Mouse (Mus musculus): ENCODE results near the gene Bicdl1.
A peak's percentile ranks its signal among the peaks of the same experiment; 100 is the strongest.

Bicdl1 gene

GRCm38 (mm10) chr5:115724422-115724821, 7.0 kb downstream of the Bicdl1 start:
- DNase-seq: no peak

GRCm38 (mm10) chr5:115722188-115722959, 9.0 kb downstream of the Bicdl1 start:
- DNase-seq: no peak

GRCm38 (mm10) chr5:115720761-115721160, 10.7 kb downstream of the Bicdl1 start:
- DNase-seq: no peak

- no peak for DNase-seq
Observed at GRCm38 (mm10) chr5:115717693-115718092, 13.7 kb downstream of the Bicdl1 start.

- no peak for DNase-seq
Observed at GRCm38 (mm10) chr5:115717106-115717505, 14.3 kb downstream of the Bicdl1 start.

- no peak for DNase-seq
Observed at GRCm38 (mm10) chr5:115716426-115716825, 15.0 kb downstream of the Bicdl1 start.

GRCm38 (mm10) chr5:115714761-115715160, 16.7 kb downstream of the Bicdl1 start:
- DNase-seq: no peak

- DNase-seq: no peak
Observed at GRCm38 (mm10) chr5:115712487-115712886, 18.9 kb downstream of the Bicdl1 start.

GRCm38 (mm10) chr5:115711636-115712419, 19.6 kb downstream of the Bicdl1 start:
- DNase-seq: no peak

GRCm38 (mm10) chr5:115710171-115710570, 21.2 kb downstream of the Bicdl1 start:
- no peak for DNase-seq

GRCm38 (mm10) chr5:115708930-115709329, 22.5 kb downstream of the Bicdl1 start:
- peak in 1 of 2 experiments; percentile 36 for DNase-seq

GRCm38 (mm10) chr5:115701981-115702380, 29.4 kb downstream of the Bicdl1 start:
- DNase-seq: no peak

- no peak for DNase-seq
Observed at GRCm38 (mm10) chr5:115701215-115701614, 30.2 kb downstream of the Bicdl1 start.

GRCm38 (mm10) chr5:115696811-115697210, 34.6 kb downstream of the Bicdl1 start:
- DNase-seq: no peak

- DNase-seq: peak; percentile 77 to 85
Observed at GRCm38 (mm10) chr5:115695191-115695770, 36.1 kb downstream of the Bicdl1 start.

- DNase-seq: no peak
Observed at GRCm38 (mm10) chr5:115693271-115693670, 38.1 kb downstream of the Bicdl1 start.

GRCm38 (mm10) chr5:115686716-115687115, 44.7 kb downstream of the Bicdl1 start:
- no peak for DNase-seq

GRCm38 (mm10) chr5:115685126-115685525, 46.3 kb downstream of the Bicdl1 start:
- DNase-seq: no peak

- DNase-seq: peak; percentile 58 to 74
Observed at GRCm38 (mm10) chr5:115671846-115672245, 59.6 kb downstream of the Bicdl1 start.

- DNase-seq: no peak
Observed at GRCm38 (mm10) chr5:115670406-115670805, 61.0 kb downstream of the Bicdl1 start.

- DNase-seq: no peak
Observed at GRCm38 (mm10) chr5:115669974-115670373, 61.4 kb downstream of the Bicdl1 start.

GRCm38 (mm10) chr5:115668986-115669385, 62.4 kb downstream of the Bicdl1 start:
- DNase-seq: no peak

- DNase-seq: no peak
Observed at GRCm38 (mm10) chr5:115667894-115668293, 63.5 kb downstream of the Bicdl1 start.

- DNase-seq: no peak
Observed at GRCm38 (mm10) chr5:115667210-115667609, 64.2 kb downstream of the Bicdl1 start.
